Mouse (Mus musculus): ENCODE data around the gene Faap20.

DNA sequence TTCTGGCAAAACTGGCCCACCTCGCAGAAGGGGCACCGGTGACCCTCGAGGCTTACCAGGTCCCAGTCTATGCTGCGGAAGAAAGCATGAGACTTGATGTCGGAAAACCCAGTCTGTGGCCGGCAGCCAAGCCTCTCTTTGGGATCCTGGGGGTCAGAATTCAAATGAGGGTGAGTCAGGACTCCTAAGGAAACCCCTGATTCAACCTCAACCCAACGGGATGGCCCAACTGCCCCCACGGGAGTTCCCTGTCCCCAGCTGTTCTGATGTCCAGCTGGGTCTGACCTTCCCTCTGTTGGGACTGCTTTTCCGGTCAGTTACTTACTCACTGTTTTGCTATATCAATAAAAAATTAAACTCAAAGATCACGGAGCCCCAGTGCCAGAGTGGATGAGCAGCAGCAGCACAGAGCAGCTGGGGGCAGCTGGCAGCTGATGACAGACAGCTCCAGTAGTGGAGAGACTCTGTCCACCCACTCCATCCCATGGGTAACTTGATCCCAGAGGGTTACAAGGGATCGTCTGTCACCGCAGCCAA is 18.1 kb downstream of the Faap20 start:
- TF ChIP-seq CTCF (IDR thresholded peaks at IDR 0.05; ENCODE audit: extremely low read depth, insufficient read depth, low read length) (no peak), POLR2A (IDR thresholded peaks at IDR 0.05; ENCODE audit: extremely low read depth, insufficient read depth, low read length) (no peak)

Data from cortical plate, adult 2 months (tissue).